Mouse (Mus musculus): ENCODE measurements around the gene Pgls. TPM values are rescaled to one million over a fixed set of nuclear protein-coding genes. Genes with fewer than 3 reads are reported as not detected.

Pgls gene
- polyA plus RNA-seq, 1 experiment from 2014 or later = 266 TPM

GRCm38 (mm10) chr8:71597451-71597850 lies 5.5 kb downstream of the Pgls start, which contains the start of gene Fam129c:
Gene Fam129c (plus strand): TSS chr8:71597648.
- H3K9ac ChIP-seq (replicated peaks; ENCODE audit: low read depth, low read length) = no peak within 1 kb of the TSS; the same call in 1 of the 2 replicates
- H3K9me3 ChIP-seq (ENCODE audit: control insufficient read depth, low read depth, low read length) = no peaks in the 10 kb centered on the region
- H3K4me1 ChIP-seq (ENCODE audit: control insufficient read depth, insufficient read depth, low read length) = peaks cover 18% of the 10 kb centered on the region
- H3K27me3 ChIP-seq (ENCODE audit: control insufficient read depth, insufficient read depth, low read length) = 0 out of 2 replicates have a peak, but pooled peaks cover under 1% of the 10 kb centered on the region
- 89% methylated on average over 3 of the region's 3 CpGs for WGBS
- H3K4me2 ChIP-seq (replicated peaks; ENCODE audit: low read depth, low read length) = no peak within 1 kb of the TSS
- peaks cover 6% of the 10 kb centered on the region for H3K36me3 ChIP-seq (ENCODE audit: control insufficient read depth, insufficient read depth, low read length)
- no peak for ATAC-seq (ENCODE audit: insufficient number of reproducible peaks, insufficient read depth, low FRiP score, low read depth)
- no peak within 1 kb of the TSS for H3K27ac ChIP-seq (ENCODE audit: low read length)
- no peak within 1 kb of the TSS for H3K4me3 ChIP-seq (ENCODE audit: low read depth, low read length)

GRCm38 (mm10) chr8:71598375-71598774 lies 6.4 kb downstream of the Pgls start:
- H3K27ac ChIP-seq (ENCODE audit: low read length) = no peak overlapping the region
- ATAC-seq (ENCODE audit: insufficient number of reproducible peaks, insufficient read depth, low FRiP score, low read depth) = no peak
- 0 out of 2 replicates have a peak, but pooled peaks cover 2% of the 10 kb centered on the region for H3K27me3 ChIP-seq (ENCODE audit: control insufficient read depth, insufficient read depth, low read length)
- no peaks in the 10 kb centered on the region for H3K9me3 ChIP-seq (ENCODE audit: control insufficient read depth, low read depth, low read length)
- no peak overlapping the region for H3K9ac ChIP-seq (replicated peaks; ENCODE audit: low read depth, low read length)
- H3K4me1 ChIP-seq (ENCODE audit: control insufficient read depth, insufficient read depth, low read length) = peaks cover 15% of the 10 kb centered on the region
- peaks cover 6% of the 10 kb centered on the region for H3K36me3 ChIP-seq (ENCODE audit: control insufficient read depth, insufficient read depth, low read length)
- no peak overlapping the region for H3K4me3 ChIP-seq (ENCODE audit: low read depth, low read length)
- H3K4me2 ChIP-seq (replicated peaks; ENCODE audit: low read depth, low read length) = no peak overlapping the region

GRCm38 (mm10) chr8:71598841-71599240 lies 6.9 kb downstream of the Pgls start:
- Histone ChIP-seq H3K9me3 (ENCODE audit: control insufficient read depth, low read depth, low read length) (no peaks in the 10 kb centered on the region), H3K4me2 (replicated peaks; ENCODE audit: low read depth, low read length) (no peak overlapping the region), H3K27me3 (ENCODE audit: control insufficient read depth, insufficient read depth, low read length) (0 out of 2 replicates have a peak, but pooled peaks cover 2% of the 10 kb centered on the region), H3K9ac (replicated peaks; ENCODE audit: low read depth, low read length) (no peak overlapping the region), H3K27ac (ENCODE audit: low read length) (no peak overlapping the region), H3K4me1 (ENCODE audit: control insufficient read depth, insufficient read depth, low read length) (peaks cover 14% of the 10 kb centered on the region), H3K36me3 (ENCODE audit: control insufficient read depth, insufficient read depth, low read length) (peaks cover 6% of the 10 kb centered on the region), H3K4me3 (ENCODE audit: low read depth, low read length) (no peak overlapping the region)
- WGBS = 95% methylated on average over 5 of the region's 5 CpGs
- no peak for ATAC-seq (ENCODE audit: insufficient number of reproducible peaks, insufficient read depth, low FRiP score, low read depth)

- Histone ChIP-seq H3K4me3 (ENCODE audit: low read depth, low read length) (peak overlapping the region; percentile 36), H3K27ac (ENCODE audit: low read length) (no peak overlapping the region), H3K27me3 (ENCODE audit: control insufficient read depth, insufficient read depth, low read length) (0 out of 2 replicates have a peak, but pooled peaks cover 2% of the 10 kb centered on the region), H3K9me3 (ENCODE audit: control insufficient read depth, low read depth, low read length) (no peaks in the 10 kb centered on the region), H3K4me1 (ENCODE audit: control insufficient read depth, insufficient read depth, low read length) (peaks cover 16% of the 10 kb centered on the region), H3K36me3 (ENCODE audit: control insufficient read depth, insufficient read depth, low read length) (no peaks in the 10 kb centered on the region), H3K4me2 (replicated peaks; ENCODE audit: low read depth, low read length) (peak overlapping the region; percentile 73), H3K9ac (replicated peaks; ENCODE audit: low read depth, low read length) (peak overlapping the region; percentile 25)
- ATAC-seq (ENCODE audit: insufficient number of reproducible peaks, insufficient read depth, low FRiP score, low read depth) = peak; percentile 1; the same call in 1 of the 2 replicates
- 4% methylated on average over 65 of the region's 65 CpGs for WGBS
Measured at GRCm38 (mm10) chr8:71601939-71602665, 10.1 kb downstream of the Pgls start.

GRCm38 (mm10) chr8:71602666-71603334 lies 10.8 kb downstream of the Pgls start:
- Histone ChIP-seq H3K27ac (ENCODE audit: low read length) (no peak overlapping the region; the same call in 1 of the 2 replicates), H3K36me3 (ENCODE audit: control insufficient read depth, insufficient read depth, low read length) (no peaks in the 10 kb centered on the region), H3K9me3 (ENCODE audit: control insufficient read depth, low read depth, low read length) (no peaks in the 10 kb centered on the region), H3K27me3 (ENCODE audit: control insufficient read depth, insufficient read depth, low read length) (0 out of 2 replicates have a peak, but pooled peaks cover 2% of the 10 kb centered on the region), H3K4me1 (ENCODE audit: control insufficient read depth, insufficient read depth, low read length) (peaks cover 16% of the 10 kb centered on the region), H3K4me2 (replicated peaks; ENCODE audit: low read depth, low read length) (peak overlapping the region; percentile 73), H3K4me3 (ENCODE audit: low read depth, low read length) (peak overlapping the region; percentile 36), H3K9ac (replicated peaks; ENCODE audit: low read depth, low read length) (peak overlapping the region; percentile 25; the same call in 1 of the 2 replicates)
- WGBS = 1% methylated on average over 32 of the region's 32 CpGs
- peak; percentile 89 for ATAC-seq (ENCODE audit: insufficient number of reproducible peaks, insufficient read depth, low FRiP score, low read depth)

- H3K4me3 ChIP-seq (ENCODE audit: low read depth, low read length) = no peak overlapping the region
- no peak overlapping the region for H3K9ac ChIP-seq (replicated peaks; ENCODE audit: low read depth, low read length)
- no peaks in the 10 kb centered on the region for H3K9me3 ChIP-seq (ENCODE audit: control insufficient read depth, low read depth, low read length)
- H3K36me3 ChIP-seq (ENCODE audit: control insufficient read depth, insufficient read depth, low read length) = no peaks in the 10 kb centered on the region; the same call in 1 of the 2 replicates
- H3K27me3 ChIP-seq (ENCODE audit: control insufficient read depth, insufficient read depth, low read length) = 0 out of 2 replicates have a peak, but pooled peaks cover 2% of the 10 kb centered on the region
- 47% methylated on average over 7 of the region's 7 CpGs for WGBS
- ATAC-seq (ENCODE audit: insufficient number of reproducible peaks, insufficient read depth, low FRiP score, low read depth) = no peak
- peaks cover 16% of the 10 kb centered on the region for H3K4me1 ChIP-seq (ENCODE audit: control insufficient read depth, insufficient read depth, low read length)
- no peak overlapping the region for H3K27ac ChIP-seq (ENCODE audit: low read length)
- no peak overlapping the region for H3K4me2 ChIP-seq (replicated peaks; ENCODE audit: low read depth, low read length)
Measured at GRCm38 (mm10) chr8:71604021-71604420, 12.0 kb downstream of the Pgls start.

GRCm38 (mm10) chr8:71610822-71611651 lies 19.1 kb downstream of the Pgls start, which contains the start of gene Colgalt1:
Gene Colgalt1 (plus strand): TSS chr8:71610998.
- Histone ChIP-seq H3K9me3 (ENCODE audit: control insufficient read depth, low read depth, low read length) (no peaks in the 10 kb centered on the region), H3K36me3 (ENCODE audit: control insufficient read depth, insufficient read depth, low read length) (peaks cover 10% of the 10 kb centered on the region; the same call in 1 of the 2 replicates), H3K4me3 (ENCODE audit: low read depth, low read length) (peak within 1 kb of the TSS; percentile 86), H3K27ac (ENCODE audit: low read length) (peak within 1 kb of the TSS; percentile 81; the same call in 1 of the 2 replicates), H3K9ac (replicated peaks; ENCODE audit: low read depth, low read length) (peak within 1 kb of the TSS; percentile 86), H3K4me1 (ENCODE audit: control insufficient read depth, insufficient read depth, low read length) (peaks cover 6% of the 10 kb centered on the region), H3K27me3 (ENCODE audit: control insufficient read depth, insufficient read depth, low read length) (no peaks in the 10 kb centered on the region), H3K4me2 (replicated peaks; ENCODE audit: low read depth, low read length) (peak within 1 kb of the TSS; percentile 83)
- under 1% methylated on average over 82 of the region's 82 CpGs for WGBS
- peak; percentile 99 for ATAC-seq (ENCODE audit: insufficient number of reproducible peaks, insufficient read depth, low FRiP score, low read depth)

GRCm38 (mm10) chr8:71612141-71612540 lies 20.2 kb downstream of the Pgls start:
- peak overlapping the region; percentile 86 for H3K4me3 ChIP-seq (ENCODE audit: low read depth, low read length)
- peaks cover 6% of the 10 kb centered on the region for H3K4me1 ChIP-seq (ENCODE audit: control insufficient read depth, insufficient read depth, low read length)
- H3K27ac ChIP-seq (ENCODE audit: low read length) = no peak overlapping the region
- no peaks in the 10 kb centered on the region for H3K9me3 ChIP-seq (ENCODE audit: control insufficient read depth, low read depth, low read length)
- 42% methylated on average over 5 of the region's 5 CpGs for WGBS
- peak overlapping the region; percentile 83 for H3K4me2 ChIP-seq (replicated peaks; ENCODE audit: low read depth, low read length)
- H3K9ac ChIP-seq (replicated peaks; ENCODE audit: low read depth, low read length) = peak overlapping the region; percentile 86
- ATAC-seq (ENCODE audit: insufficient number of reproducible peaks, insufficient read depth, low FRiP score, low read depth) = no peak
- H3K36me3 ChIP-seq (ENCODE audit: control insufficient read depth, insufficient read depth, low read length) = peaks cover 18% of the 10 kb centered on the region
- no peaks in the 10 kb centered on the region for H3K27me3 ChIP-seq (ENCODE audit: control insufficient read depth, insufficient read depth, low read length)
